Mouse (Mus musculus) left cerebral cortex, adult 8-10 months (tissue): Measurements from ENCODE around the gene Disc1. TPM values are rescaled to one million over a fixed set of nuclear protein-coding genes. Genes with fewer than 3 reads are reported as not detected.
A peak's percentile ranks its signal among the peaks of the same experiment; 100 is the strongest.

ENCODE experiments used
- DNase-seq, 2 experiments: peaks; one replicate each; pipeline ENCODE4 v3.0.0; 2022; ENCODE audit warnings: low spot score in 2 of 2
- total RNA-seq, 4 experiments: library from RNA; stranded (reverse); gene quantifications; 2 replicates each; pipeline ENCODE4 v1.2.4; 2022

Gene Disc1
- total RNA-seq, 4 experiments from 2014 or later: 1.1 to 2.5 (median 1.9) TPM

DNA sequence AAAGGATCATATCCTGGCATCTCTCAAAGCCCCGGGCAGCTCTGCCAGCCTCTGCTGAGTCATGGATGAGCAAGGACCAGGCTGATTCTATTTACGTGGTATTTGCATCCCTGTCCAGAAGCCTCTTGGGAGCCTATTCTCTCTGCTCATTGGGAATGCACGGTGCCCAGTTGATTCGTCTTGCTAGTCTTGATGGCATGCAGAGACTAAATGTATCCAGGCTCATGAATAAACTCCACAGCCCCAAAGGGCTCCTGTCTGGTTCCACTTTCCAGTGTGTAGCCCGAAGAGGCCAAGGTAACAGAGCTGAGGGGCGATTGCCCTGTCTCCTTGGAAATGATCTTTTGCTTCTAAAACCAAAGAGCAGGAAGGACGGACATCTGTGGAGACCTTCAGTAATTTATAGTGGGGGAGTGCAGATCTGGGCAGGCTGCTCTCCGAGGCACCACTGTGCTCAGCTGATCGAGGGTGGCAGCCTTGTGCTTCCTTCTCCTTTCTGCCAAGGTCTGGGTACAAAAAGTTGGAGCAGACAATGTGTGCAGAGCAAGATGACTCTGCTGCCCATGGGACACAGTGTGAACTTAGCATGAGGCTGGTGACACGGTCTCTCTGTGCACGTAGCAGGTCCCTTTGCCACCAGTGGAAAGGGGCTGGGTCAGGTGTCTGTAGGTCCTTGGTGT is 201.2 kb downstream of the Disc1 start:
- DNase-seq: peak; percentile 34 to 77

DNA sequence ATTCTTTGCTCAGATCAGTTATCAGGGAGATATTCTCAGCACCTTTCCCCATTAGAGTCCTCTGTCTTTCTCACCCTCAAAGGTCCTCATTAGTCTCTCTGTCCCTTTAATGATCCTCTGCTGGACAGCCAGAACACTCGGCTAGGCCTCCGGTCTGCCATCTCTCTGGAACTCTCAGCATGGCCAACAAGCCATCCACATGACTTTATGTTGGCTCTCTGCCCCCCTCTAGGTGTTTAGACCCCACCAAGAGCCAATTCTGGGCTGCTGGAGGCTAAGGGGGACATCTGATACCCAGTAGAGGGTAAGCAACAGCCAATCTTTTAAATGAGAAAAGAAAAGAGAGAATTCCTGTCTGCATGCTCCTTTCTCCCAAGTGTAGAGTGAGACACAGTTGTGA is 203.7 kb downstream of the Disc1 start:
- DNase-seq: no peak

DNA sequence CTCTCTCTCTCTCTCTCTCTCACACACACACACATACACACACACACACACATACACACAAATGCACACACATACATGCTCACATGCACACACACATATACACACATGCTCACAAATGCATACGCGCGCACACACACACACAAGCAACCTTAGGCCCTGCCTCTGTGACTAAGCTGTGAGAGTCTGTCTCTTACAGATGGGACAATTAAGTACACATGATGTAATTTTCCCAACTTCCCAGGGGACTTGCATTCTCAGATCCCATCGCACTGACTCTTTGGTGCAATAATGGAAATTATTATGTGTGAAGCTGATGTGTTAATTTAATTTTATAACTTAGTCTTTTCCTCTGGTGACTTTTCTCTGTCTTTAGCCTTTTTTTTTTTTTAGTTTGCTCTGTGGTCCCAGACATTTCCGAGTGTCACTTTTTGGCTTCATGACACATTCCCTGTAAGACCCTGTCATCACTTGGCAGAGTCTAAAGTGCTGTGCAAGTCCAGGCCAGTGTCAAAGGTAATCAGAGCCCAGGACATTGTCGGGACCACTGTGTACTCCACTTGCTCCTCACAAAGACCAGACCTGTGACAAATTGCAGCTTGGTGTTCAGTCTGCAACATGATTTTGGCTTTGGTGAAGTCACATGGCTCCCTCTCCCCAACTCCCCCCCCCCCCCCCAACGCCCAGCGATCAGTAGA is 205.0 kb downstream of the Disc1 start:
- DNase-seq: no peak

DNA sequence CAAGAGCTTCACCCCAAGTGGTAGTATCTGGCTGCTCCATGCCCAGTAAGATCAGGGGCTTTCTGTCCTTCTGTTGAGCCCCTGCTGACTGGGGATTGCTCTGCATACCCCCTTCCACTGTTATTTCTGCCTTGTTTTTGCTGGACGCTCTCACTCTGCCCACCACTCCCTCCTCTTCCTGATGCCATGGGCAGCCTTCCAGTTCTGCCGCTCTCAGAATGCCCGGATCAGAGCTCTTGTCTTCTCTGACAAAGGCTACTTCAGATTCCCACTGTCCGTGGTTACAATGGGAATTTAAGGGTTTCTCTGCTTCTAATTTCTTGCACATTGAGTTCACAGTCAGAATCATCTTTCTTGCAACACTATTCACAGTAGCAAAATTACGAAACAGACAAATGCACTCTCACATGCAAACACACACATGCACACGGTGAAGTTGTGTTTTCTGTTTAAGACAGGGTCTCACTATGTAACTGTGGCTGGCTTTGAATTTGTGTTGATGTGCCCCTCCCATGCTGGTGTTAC is 214.2 kb downstream of the Disc1 start:
- no peak for DNase-seq

DNA sequence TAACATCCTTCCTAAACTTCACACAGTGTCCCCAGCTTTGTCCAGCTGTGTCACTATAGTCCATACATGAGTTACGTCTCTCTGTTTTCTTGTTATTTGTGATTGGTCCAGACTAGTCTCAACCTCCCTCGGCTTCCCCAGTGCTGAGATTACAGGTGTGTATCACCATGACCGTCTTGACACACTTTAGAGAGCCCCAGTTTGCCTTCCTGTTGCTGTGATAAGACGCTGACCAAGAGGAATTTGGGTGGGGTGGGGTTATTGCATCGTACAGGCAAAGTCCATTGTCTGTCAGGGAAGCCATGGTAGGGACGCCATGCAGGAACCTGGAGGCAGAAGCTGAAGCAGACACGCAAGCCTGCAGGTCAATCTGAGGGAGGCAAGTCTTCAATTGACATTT is 216.3 kb downstream of the Disc1 start:
- no peak for DNase-seq

DNA sequence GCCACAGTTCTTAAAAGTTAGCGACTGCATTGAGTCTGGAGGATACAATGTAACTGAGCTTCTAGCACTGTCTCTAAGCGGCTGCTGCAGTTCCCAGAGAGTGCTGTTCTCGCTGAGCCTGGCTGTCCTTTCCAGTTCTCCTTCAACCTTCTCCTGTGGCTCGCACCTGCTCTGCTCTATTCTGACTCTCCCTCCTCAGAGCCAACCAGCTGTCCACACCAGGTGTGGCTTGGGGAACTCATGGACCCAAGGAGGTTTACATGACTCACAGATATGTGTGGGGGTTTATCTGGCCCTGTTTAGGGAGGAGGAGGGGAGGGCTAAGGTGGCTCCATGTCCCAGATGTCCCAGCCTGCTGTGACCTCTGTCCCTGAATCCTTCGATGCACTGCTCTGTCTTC is 217.4 kb downstream of the Disc1 start:
- no peak for DNase-seq

DNA sequence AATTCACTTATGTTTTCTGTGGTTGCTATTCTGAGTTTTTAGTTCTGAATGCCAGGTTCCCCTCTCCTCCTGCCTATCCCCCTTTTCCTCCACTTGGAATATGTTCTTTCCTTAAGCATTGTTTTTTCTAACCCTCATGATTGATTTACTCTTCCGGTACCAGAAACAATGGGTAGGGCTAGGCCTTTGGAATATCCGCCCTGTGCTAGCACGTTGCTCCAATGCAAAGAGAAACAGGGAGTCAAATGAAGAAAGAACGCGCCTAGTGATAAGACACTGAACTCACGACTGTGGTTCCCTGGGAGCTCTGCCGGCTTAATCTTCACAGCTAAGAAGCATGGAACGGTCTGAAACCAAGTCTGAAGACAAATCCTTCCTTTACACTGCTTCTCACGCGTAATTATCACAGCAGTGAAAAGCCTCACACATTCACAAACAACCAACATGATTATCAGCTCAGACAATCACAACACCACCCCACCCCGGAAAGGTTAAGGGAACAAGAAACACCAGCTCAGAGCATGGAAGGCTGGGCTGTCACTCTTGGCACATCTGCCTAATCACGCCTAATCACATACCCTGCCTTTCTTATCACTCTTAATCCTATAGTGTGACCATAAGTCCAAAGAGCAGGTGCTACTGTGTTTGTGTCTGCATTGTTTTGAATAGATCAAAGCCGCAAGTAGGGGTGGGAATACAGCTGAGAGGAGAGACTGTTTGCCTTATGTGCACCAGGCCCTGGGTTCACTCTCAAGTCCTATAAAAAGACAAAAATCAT is 218.3 kb downstream of the Disc1 start:
- no peak for DNase-seq

DNA sequence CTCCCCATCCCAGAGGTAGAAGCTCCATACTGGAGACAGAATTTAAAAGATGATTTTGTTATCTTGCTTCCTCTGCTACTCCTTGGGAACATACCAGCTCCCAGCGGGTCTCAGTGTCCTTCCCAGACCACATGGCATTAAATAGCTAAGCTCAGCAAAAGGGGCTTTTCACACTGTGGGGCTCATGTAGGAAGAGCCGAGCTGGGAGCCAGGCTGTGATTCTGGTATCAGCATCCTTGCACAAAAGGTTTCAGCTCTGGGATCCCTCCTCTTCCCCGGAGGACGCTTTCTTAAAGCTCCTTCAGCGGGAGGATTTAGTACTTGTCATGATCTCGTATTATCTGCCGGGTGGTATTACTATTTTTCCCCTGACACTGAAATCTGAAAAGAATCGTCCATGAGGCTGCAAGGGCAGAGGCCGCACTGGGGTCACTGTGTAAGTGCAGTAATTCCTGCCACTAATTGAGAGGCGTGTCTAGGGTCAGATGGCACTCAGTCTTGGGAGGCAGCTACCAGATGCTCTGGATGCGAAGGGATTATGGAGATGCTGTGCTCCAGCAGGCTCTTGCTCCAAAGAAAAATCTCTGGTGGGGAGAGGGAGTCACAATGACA is 223.2 kb downstream of the Disc1 start:
- DNase-seq: no peak

DNA sequence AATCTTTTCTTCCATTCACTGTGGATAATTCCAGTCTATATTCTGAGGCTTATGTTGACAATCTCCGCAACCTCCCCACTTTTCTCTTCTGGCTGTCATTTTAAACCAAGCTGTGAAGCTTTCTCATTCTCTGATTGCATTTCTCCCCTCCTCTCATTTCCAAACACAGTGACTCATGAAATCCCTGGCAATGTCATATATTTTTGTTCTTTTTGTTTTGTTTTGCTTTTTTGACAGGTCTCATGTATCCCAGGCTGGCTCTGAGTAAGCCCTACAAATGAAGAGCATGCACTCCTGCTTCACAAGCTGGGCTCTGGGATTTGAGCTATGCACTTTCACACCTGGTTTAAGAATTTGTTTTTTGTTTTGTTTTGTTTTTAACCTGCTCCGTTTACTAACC is 225.2 kb downstream of the Disc1 start:
- no peak for DNase-seq

DNA sequence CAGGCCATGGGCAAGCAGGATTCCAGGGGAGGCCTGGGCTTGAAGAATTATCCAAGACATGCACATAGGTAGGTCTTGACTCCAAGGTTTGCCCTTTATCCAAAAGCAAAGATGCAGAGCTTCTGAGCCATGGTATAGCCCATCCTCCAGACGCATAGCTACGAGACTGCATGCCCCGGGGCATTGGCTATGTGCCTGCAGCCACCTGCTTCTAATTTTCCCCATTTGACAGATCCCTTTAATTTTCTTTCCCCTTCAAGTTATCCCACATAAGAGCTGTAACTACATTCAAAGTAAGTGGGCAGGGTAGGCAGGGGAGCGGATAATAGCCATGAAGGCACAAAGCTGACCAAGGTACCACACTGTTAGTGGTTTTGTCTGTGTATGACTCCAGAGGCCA is 225.9 kb downstream of the Disc1 start:
- no peak for DNase-seq

DNA sequence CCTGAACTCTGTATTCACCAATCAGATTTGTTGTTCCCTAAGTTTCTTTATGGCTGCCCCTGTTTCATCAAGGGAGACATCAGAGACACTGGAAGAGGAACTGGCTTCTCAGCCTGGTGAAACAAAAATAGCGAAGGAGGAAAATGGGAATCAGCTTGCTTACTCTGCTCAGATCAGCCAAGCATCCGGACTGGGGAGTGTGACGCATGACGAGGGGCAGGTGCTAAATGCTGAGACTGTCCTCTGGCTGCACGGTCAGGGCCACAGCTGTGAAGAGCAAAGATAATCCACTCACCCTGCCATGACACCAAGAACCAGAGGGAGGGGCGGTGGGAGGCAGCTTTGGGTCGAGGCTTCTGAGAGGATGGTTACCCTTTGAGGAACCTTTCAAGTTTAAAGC is 228.5 kb downstream of the Disc1 start:
- no peak for DNase-seq

DNA sequence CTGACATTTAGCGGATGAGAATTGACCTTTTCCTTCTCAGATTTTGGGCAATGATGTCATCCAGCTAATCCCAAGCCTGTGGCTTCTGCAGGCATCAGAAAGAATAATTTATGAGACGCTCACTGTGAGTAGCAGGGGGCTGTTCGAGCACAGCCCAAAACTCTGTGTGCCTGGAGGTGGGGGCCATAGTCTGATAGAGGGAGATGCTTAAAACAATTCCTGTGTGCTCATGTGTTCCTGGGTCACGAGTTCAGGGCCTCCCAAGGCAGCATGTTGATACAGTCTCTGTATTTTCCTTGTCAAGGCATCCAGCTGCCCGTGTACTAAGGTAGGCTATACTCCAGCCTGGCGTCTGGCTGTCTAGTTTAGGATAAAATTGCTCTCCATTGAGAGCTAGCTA is 229.5 kb downstream of the Disc1 start:
- no peak for DNase-seq

DNA sequence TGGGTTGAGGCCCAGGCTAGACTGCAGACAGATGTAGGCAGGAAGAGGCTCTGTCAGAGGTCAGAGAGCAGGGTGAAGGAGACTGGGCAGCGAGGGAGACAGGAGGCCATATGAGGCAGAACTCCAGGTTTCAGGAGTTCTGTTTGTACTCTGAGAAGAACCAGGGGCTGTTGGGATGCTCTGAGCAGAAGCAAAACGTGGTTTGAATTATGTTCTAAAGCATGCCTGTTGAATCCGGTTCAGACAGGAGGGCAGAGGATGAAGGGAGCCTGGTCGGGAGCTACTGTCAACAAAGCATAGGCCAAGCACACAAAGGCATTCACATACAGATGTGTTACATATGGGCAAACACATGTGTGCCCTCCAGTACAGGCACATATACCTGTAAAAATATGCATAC is 230.9 kb downstream of the Disc1 start:
- no peak for DNase-seq

DNA sequence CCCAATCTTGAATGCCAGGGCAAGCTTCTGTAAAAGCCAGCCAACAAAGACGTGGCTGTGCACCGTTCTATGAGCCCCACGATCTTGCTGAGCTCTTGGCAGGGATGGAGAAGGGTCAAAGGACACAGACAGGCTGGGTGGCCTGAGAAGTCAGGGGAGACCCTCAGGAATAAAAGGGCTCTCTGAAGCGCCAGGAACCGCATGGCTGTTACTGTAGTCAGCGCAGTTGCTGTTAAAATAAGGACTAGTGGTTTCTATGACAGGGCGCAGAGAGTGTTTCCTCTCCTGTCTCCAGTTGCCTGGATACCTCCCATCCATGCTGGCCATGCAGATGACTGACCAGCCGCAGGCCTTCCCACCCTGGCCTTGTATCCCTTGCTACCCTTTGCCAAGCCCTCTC is 231.4 kb downstream of the Disc1 start:
- DNase-seq: no peak

DNA sequence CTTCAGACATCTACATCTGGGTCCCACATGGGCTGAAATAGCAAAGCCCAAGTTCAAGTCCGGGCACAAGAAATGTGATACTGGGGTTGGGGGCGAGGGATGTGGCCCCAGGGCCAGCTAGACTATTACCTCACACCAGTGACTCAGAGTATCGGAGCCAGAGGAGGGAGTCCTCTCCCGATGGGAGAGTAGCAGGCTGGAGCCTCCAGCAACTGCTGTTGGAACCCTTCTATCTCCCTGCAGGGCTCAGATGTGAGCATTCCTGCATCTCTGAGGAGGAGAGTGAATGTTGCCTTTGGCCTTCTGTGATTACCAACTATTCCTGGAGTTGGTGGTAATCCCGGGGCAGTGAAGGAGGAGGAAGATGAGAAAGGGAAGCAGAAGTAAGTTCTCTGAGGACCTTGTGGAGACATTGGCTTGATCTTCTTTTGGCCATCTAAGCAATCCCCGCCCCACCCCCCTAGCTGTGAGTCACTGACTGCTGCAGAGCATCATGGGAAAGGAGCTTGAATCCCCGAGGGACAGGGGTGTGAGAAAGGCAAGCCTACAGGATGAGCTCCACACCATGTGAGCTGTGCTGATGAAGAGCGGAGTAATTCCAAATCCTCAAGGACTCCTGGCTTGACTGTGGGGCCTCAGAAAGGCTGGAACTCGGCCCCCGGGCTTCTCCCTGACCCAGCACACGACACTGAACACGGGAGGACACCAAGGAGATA is 232.1 kb downstream of the Disc1 start:
- peak in 1 of 2 experiments; percentile 15 for DNase-seq

DNA sequence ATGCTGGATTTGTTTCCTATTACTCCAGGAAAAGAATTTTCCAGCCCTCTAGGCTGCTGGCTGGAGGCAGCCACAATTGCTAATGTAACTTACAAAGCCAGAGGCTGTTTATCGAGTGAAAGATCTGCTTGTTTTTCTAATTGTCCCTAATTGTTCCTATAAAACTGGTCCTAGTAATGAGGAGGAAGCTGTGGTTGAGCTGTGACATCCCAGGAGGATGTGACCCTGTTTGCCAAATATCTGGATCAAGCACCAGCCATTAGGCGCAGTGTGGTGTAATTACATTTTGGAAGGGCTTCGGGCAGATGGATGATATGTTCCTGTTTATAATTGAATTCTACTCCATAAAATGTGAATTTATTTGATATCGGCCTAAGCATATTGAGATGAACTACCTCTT is 233.3 kb downstream of the Disc1 start:
- DNase-seq: no peak

DNA sequence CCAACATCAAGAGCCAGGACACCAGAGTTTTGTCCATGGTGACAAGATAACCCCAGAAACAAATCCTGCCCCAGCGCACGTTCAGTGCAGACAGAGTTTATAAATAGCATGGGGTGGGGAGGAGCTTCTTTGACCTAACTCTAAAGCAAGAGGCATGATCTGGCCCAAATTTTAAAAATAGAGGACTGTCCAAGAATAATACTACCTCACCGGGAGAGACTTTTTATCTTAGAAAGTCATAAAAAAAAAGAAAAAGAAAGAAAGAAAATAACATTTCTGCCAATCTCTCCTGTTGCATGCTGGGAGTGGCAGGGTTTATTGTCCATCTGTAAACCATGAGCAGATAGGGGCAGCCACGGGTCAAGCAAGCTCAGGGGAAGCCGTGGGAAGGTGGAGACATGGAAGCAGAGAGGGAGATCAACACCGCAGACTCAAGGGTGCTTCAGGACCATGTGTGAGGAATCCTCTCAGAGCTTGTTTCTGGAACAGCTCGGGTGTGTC is 233.9 kb downstream of the Disc1 start:
- no peak for DNase-seq

DNA sequence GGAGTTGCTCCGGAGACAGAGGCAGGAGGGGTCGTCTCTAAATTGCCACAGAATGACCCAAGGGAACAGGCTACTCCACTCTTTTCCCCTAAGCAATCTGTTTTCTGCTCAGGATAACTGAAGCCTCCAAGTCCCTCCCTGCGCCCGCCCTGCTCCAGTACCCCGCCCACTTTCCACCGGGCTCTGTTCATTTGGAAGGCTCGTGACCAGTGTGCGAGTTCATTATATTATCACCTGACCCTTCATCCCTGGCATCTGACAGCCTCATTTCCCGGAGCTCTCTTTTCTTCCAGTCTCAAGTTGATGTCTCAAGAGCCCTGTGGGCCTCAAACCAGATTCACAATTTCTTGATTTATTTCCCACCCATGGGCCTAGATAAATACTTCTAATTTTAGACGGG is 237.5 kb downstream of the Disc1 start:
- DNase-seq: no peak

DNA sequence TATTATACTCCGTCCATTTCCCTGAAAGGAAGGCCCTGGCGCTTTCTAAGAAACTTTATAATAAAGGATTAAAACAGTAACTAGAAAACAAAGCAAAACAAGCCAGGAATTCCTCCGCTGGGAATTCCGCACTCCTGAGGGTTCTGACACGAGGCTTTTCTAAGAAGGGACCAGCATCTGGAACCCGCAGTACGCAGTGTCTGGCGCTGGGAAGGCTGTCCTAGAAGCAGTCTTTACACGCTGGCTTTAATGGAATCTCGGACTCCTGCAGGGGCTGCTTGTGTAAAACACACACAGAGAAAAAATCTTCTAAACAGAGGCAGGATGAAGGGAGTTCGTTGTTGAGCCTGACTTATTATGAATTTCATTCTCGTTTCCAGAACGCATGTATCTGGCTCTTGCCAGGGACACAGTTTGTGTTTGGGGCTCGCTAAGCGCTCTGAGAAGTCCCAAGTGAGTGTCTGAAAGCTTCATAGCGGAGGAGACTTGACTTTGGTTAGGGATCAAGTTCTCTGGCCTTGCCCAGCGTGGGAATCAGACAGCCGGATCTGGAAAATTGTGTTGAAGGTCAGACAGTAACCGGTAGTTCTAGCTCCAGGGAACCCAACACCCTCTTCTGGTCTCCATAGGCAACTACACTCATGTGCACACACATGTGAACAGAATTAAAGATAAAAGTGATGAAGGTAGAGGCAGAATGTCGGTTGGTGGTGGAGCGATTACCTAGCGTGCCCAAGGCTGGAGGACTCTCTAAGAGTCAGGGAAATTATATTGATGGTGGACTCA is 238.1 kb downstream of the Disc1 start:
- DNase-seq: no peak

DNA sequence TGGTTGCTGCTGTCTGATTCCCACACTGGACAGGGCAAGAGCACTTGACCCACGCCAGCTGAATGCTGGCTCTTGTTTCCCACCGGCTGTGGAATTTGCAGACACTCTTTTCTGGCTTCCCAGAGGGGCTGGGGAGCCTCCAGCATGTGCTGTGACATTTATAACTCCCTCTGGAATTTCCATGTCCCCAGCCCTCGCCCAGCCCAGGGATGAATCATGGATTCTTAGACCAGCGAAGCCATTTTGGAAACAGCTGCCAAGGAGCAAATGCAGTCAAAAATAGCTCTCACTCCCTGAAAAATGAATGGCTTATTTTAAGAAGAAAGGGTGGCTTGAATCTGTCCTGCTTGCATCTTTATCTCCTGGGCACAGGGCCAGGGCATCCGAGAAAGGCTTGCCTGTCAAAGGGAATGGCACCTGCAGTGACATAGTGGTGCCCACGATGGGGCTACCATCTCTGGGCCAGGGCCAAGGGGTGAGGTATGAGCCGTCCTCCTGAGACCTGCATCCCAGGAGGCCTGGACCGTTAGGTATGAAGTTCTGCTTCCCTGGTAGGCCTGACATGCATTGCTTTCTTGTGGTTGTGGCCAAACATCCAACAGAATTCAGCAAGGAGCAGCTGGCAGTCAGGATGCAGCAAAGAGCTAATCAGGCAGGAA is 239.1 kb downstream of the Disc1 start:
- DNase-seq: peak; percentile 28 to 75
